Mouse (Mus musculus) forebrain, postnatal 0 days (tissue): ENCODE results near the gene Nell2. TPM values are rescaled to one million over a fixed set of nuclear protein-coding genes. Genes with fewer than 3 reads are reported as not detected.

Source experiments
- ATAC-seq: fragments of 200-750 bp; cut with Nextera tagmentation; 2 replicates; pipeline ENCODE4 v1.8.0; 2017; ENCODE audit warnings: mild to moderate bottlenecking, moderate library complexity
- DNase-seq: peaks from one replicate; pipeline ENCODE4 v3.0.0-alpha.2; 2015
- H3K27ac ChIP-seq: fragments of 300-500 bp; sonication (generic); 2 replicates; pipeline ENCODE4 v1.5.1; 2014; ENCODE audit warnings: low read depth, mild to moderate bottlenecking, antibody characterized with exemption, low read length, moderate library complexity, mixed read lengths
- H3K27me3 ChIP-seq: fragments of 300-500 bp; sonication (generic); 2 replicates; pipeline ENCODE4 v1.6.1; 2014; ENCODE audit warnings: mild to moderate bottlenecking, low read length, mixed read lengths; ENCODE audit not compliant: insufficient read depth
- H3K36me3 ChIP-seq: fragments of 300-500 bp; sonication (generic); 2 replicates; pipeline ENCODE4 v1.6.1; 2014; ENCODE audit warnings: mild to moderate bottlenecking, moderate library complexity; ENCODE audit not compliant: insufficient read depth
- H3K4me1 ChIP-seq: fragments of 300-500 bp; sonication (generic); 2 replicates; pipeline ENCODE4 v1.6.1; 2014; ENCODE audit warnings: antibody characterized with exemption; ENCODE audit not compliant: insufficient read depth
- H3K4me2 ChIP-seq: fragments of 300-500 bp; sonication (generic); 2 replicates; pipeline ENCODE4 v1.6.1; 2014; ENCODE audit warnings: low read depth, mild to moderate bottlenecking, moderate library complexity
- H3K4me3 ChIP-seq: fragments of 300-500 bp; sonication (generic); 2 replicates; pipeline ENCODE4 v1.5.1; 2014; ENCODE audit warnings: low read depth, low read length, mixed read lengths
- H3K9ac ChIP-seq: fragments of 300-500 bp; sonication (generic); 2 replicates; pipeline ENCODE4 v1.6.1; 2014; ENCODE audit warnings: mild to moderate bottlenecking
- H3K9me3 ChIP-seq: fragments of 300-500 bp; sonication (generic); 2 replicates; pipeline ENCODE4 v1.6.1; 2016; ENCODE audit warnings: low read length
- CTCF ChIP-seq: sonication (generic); IDR thresholded peaks from 2 replicates; pipeline ENCODE4 v1.5.1; 2016; ENCODE audit warnings: antibody characterized with exemption, control low read depth, low read depth
- WGBS: fragments of 180-500 bp; shearing (Covaris S2); extraction: QIAGEN DNeasy Blood & Tissue Kit; methylation state at CpG from one replicate; pipeline ENCODE4 v1.1.7; 2014; 5-methylcytosine and 5-hydroxymethylcytosine counted together
- polyA plus RNA-seq: library from polyadenylated mRNA; unstranded; fragments of >200 nt; fragmentation: Nextera tagmentation; extraction: Ambion mirVana; gene quantifications from 2 replicates; pipeline ENCODE4 v1.2.1, GENCODE M21; 2015
- total RNA-seq: library from RNA; depleted of rRNA; stranded (reverse); fragments of >200 nt; gene quantifications from 2 replicates; pipeline ENCODE4 v1.2.3, GENCODE M21; 2014

Gene Nell2
- total and polyA plus RNA-seq, 2 experiments from 2014 or later: 258 to 303 TPM

DNA sequence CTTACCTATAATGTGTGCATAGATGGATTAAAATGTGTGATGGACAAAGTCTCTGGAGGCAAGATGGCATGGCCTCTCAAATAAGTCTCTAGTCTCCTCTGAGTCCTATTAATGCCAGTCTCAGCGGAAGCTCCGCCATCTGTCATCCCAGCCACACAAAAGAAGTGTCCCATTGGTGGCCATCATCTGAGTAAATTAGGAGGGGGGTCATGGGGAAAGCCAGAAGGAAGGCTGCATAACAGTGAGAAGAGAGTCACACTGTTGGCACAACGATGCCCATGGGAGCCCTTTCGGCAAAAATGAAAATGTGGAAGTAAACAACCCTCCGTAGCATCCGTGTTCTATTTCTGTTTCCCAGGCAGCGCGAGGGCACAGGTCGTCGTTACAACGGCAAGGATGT, 446.7 kb downstream of the Nell2 start:
- Histone ChIP-seq H3K36me3 (no peaks in the 10 kb centered on the region), H3K27me3 (no peaks in the 10 kb centered on the region), H3K4me3 (no peak overlapping the region), H3K27ac (no peak overlapping the region), H3K9me3 (no peaks in the 10 kb centered on the region), H3K4me2 (no peak overlapping the region), H3K9ac (no peak overlapping the region), H3K4me1 (no peaks in the 10 kb centered on the region)
- no peak for TF ChIP-seq CTCF
- 67% methylated on average over 11 of the region's 11 CpGs for WGBS
- ATAC-seq (peak; percentile 20; the same call in 1 of the 2 replicates), DNase-seq (no peak)

DNA sequence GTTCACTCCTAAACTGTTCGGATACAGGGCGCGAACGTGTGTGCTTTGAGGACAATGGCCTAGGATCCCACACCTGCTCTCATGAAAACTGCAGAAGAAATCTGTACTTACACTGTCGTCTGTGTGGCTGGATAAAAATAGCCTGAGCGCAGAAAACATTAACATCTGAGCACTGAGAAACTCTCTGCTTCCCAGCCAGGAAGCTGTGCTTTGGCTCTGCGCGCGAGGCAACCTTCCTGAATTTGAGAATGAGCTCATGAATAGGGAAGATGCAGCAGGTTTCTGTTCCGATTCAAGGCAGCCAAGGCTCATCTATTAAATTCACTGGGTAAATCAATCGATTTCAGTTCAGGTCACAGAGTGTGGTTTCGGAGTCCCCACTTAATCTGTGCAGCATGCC, 453.0 kb downstream of the Nell2 start:
- peak; percentile 74 for DNase-seq
- ATAC-seq: peak; percentile 70

DNA sequence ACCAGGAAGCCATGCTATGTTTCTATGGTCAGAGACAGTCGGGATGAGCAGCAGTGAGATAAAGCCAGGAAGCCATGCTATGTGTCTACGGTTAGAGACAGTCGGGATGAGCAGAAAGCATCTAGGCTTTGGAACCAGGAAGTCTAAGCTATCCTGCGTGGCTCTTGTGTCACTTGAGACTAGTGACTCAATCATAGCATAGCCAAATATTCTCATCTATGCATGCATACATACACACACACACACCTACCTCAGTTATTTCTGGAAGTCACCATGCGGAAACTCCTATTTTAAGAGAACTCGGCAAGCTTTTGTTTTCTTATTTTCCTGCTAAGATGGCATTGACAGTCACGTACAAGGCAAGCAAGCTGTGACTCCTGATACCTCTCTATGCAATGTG, 457.5 kb downstream of the Nell2 start:
- DNase-seq (no peak), ATAC-seq (no peak)
- Histone ChIP-seq H3K9ac (no peak overlapping the region), H3K36me3 (no peaks in the 10 kb centered on the region), H3K27me3 (no peaks in the 10 kb centered on the region), H3K27ac (no peak overlapping the region), H3K4me1 (no peaks in the 10 kb centered on the region), H3K4me2 (no peak overlapping the region), H3K9me3 (no peaks in the 10 kb centered on the region), H3K4me3 (no peak overlapping the region)
- TF ChIP-seq CTCF: no peak
- WGBS: 90% methylated on average over 7 of the region's 7 CpGs

More for the DNA sequence above, 453.0 kb downstream of the Nell2 start:
- no peak overlapping the region for H3K9ac ChIP-seq
- H3K27ac ChIP-seq: peak overlapping the region; percentile 64
- WGBS: 48% methylated on average over 12 of the region's 12 CpGs
- TF ChIP-seq CTCF: no peak
- no peak overlapping the region for H3K4me3 ChIP-seq
- no peaks in the 10 kb centered on the region for H3K27me3 ChIP-seq
- H3K4me2 ChIP-seq: no peak overlapping the region
- no peaks in the 10 kb centered on the region for H3K9me3 ChIP-seq
- H3K4me1 ChIP-seq: no peaks in the 10 kb centered on the region
- no peaks in the 10 kb centered on the region for H3K36me3 ChIP-seq

GRCm38 (mm10) chr15:95068799-95069198, 459.6 kb downstream of the Nell2 start:
- no peaks in the 10 kb centered on the region for H3K27me3 ChIP-seq
- no peaks in the 10 kb centered on the region for H3K36me3 ChIP-seq
- H3K9ac ChIP-seq: no peak overlapping the region
- no peaks in the 10 kb centered on the region for H3K9me3 ChIP-seq
- 51% methylated on average over 1 of the region's 1 CpGs for WGBS
- H3K4me2 ChIP-seq: no peak overlapping the region
- ATAC-seq (peak; percentile 48; the same call in 1 of the 2 replicates), DNase-seq (peak; percentile 26)
- no peak overlapping the region for H3K4me3 ChIP-seq
- H3K4me1 ChIP-seq: no peaks in the 10 kb centered on the region
- no peak overlapping the region for H3K27ac ChIP-seq
- TF ChIP-seq CTCF: no peak

GRCm38 (mm10) chr15:95068023-95068422, 460.3 kb downstream of the Nell2 start:
- Histone ChIP-seq H3K27me3 (no peaks in the 10 kb centered on the region), H3K36me3 (no peaks in the 10 kb centered on the region), H3K9me3 (no peaks in the 10 kb centered on the region), H3K9ac (no peak overlapping the region), H3K4me2 (no peak overlapping the region), H3K27ac (no peak overlapping the region), H3K4me1 (no peaks in the 10 kb centered on the region), H3K4me3 (no peak overlapping the region)
- DNase-seq (no peak), ATAC-seq (no peak)
- WGBS: 91% methylated on average over 1 of the region's 1 CpGs
- no peak for TF ChIP-seq CTCF

- H3K9me3 ChIP-seq: no peaks in the 10 kb centered on the region
- no peak for DNase-seq
These were observed 473.2 kb downstream of the Nell2 start for GRCm38 (mm10) chr15:95055081-95055650.

DNA sequence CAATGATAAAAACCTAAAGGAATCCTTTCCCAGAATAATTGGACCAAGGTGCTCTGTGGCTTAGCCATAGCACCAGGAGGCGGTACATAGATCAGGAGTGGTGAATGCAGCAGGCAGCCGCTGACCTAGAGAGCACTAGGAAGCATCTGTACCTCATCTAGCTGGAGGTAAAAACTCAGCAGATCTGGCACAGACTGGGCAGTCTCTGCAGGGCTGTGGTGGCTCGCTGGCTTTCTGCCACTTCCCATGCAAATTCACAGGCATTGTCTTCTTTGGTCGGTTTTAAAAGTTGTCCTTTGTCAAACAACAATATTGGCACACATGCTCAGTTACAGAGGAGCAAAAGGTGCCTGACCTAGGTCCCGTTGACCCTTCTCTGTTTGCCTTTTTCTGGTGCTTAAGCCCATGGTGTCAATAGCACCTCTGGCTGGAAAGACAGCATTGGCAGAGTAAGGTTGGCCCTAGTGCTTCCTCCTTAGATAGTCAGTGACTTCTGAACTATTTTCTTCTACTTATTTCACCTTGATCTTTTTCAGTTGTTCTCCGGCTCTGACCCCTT, 479.1 kb downstream of the Nell2 start:
- no peak overlapping the region for H3K27ac ChIP-seq
- no peak overlapping the region for H3K4me2 ChIP-seq
- H3K9me3 ChIP-seq: no peaks in the 10 kb centered on the region
- no peak overlapping the region for H3K4me3 ChIP-seq
- H3K4me1 ChIP-seq: no peaks in the 10 kb centered on the region
- H3K27me3 ChIP-seq: no peaks in the 10 kb centered on the region
- no peak for DNase-seq
- 66% methylated on average over 6 of the region's 6 CpGs for WGBS
- H3K36me3 ChIP-seq: no peaks in the 10 kb centered on the region
- ATAC-seq: no peak
- no peak for TF ChIP-seq CTCF
- H3K9ac ChIP-seq: no peak overlapping the region

More at GRCm38 (mm10) chr15:95055081-95055650, 473.2 kb downstream of the Nell2 start:
- no peaks in the 10 kb centered on the region for H3K4me1 ChIP-seq
- no peak overlapping the region for H3K4me2 ChIP-seq
- 28% methylated on average over 8 of the region's 8 CpGs for WGBS
- H3K27ac ChIP-seq: no peak overlapping the region
- no peak for ATAC-seq
- no peaks in the 10 kb centered on the region for H3K36me3 ChIP-seq
- TF ChIP-seq CTCF: no peak
- no peak overlapping the region for H3K9ac ChIP-seq
- H3K4me3 ChIP-seq: no peak overlapping the region
- H3K27me3 ChIP-seq: no peaks in the 10 kb centered on the region
